Mouse (Mus musculus): Measurements from ENCODE around the gene Spsb1. TPM values are rescaled to one million over a fixed set of nuclear protein-coding genes. Genes with fewer than 3 reads are reported as not detected.

The Spsb1 gene
- polyA plus RNA-seq, 1 experiment from 2014 or later, result 0.97 TPM

- no peak for ATAC-seq (ENCODE audit: low read depth)
- no peak overlapping the region for H3K4me3 ChIP-seq (replicated peaks)
- WGBS (ENCODE audit: insufficient replicate concordance), result 62% methylated on average over 7 of the region's 7 CpGs
Observed at GRCm38 (mm10) chr4:149908923-149909322, 45.9 kb downstream of the Spsb1 start.

GRCm38 (mm10) chr4:149907656-149908055 lies 47.2 kb downstream of the Spsb1 start:
- 0 out of 2 replicates have a peak, but pooled peaks cover 2% of the 10 kb centered on the region for H3K27me3 ChIP-seq
- no peaks in the 10 kb centered on the region for H3K4me1 ChIP-seq (replicated peaks)
- no peak overlapping the region for H3K4me3 ChIP-seq (replicated peaks)
- no peak for ATAC-seq (ENCODE audit: low read depth)
- H3K9me3 ChIP-seq (replicated peaks), result no peaks in the 10 kb centered on the region
- 54% methylated on average over 7 of the region's 7 CpGs for WGBS (ENCODE audit: insufficient replicate concordance)
- H3K27ac ChIP-seq, result no peak overlapping the region
- DNase-seq, result no peak
- H3K36me3 ChIP-seq, result no peaks in the 10 kb centered on the region
- no peak overlapping the region for H3K4me2 ChIP-seq
- no peak overlapping the region for H3K9ac ChIP-seq

More at GRCm38 (mm10) chr4:149908923-149909322, 45.9 kb downstream of the Spsb1 start:
- no peak for DNase-seq
- Histone ChIP-seq H3K9me3 (replicated peaks) (no peaks in the 10 kb centered on the region), H3K4me2 (no peak overlapping the region), H3K27me3 (no peaks in the 10 kb centered on the region), H3K27ac (no peak overlapping the region), H3K9ac (no peak overlapping the region), H3K36me3 (no peaks in the 10 kb centered on the region), H3K4me1 (replicated peaks) (no peaks in the 10 kb centered on the region)

GRCm38 (mm10) chr4:149906921-149907320 lies 47.9 kb downstream of the Spsb1 start:
- no peaks in the 10 kb centered on the region for H3K4me1 ChIP-seq (replicated peaks)
- ATAC-seq (ENCODE audit: low read depth) (no peak), DNase-seq (no peak)
- no peaks in the 10 kb centered on the region for H3K9me3 ChIP-seq (replicated peaks)
- 65% methylated on average over 13 of the region's 13 CpGs for WGBS (ENCODE audit: insufficient replicate concordance)
- no peak overlapping the region for H3K27ac ChIP-seq
- H3K27me3 ChIP-seq, result 0 out of 2 replicates have a peak, but pooled peaks cover 2% of the 10 kb centered on the region
- no peak overlapping the region for H3K4me3 ChIP-seq (replicated peaks)
- H3K36me3 ChIP-seq, result no peaks in the 10 kb centered on the region
- H3K9ac ChIP-seq, result no peak overlapping the region
- H3K4me2 ChIP-seq, result no peak overlapping the region

GRCm38 (mm10) chr4:149905302-149905974 lies 49.4 kb downstream of the Spsb1 start:
- 65% methylated on average over 10 of the region's 10 CpGs for WGBS (ENCODE audit: insufficient replicate concordance)
- Histone ChIP-seq H3K36me3 (no peaks in the 10 kb centered on the region), H3K9ac (no peak overlapping the region), H3K27ac (no peak overlapping the region), H3K4me2 (no peak overlapping the region), H3K9me3 (replicated peaks) (no peaks in the 10 kb centered on the region), H3K27me3 (0 out of 2 replicates have a peak, but pooled peaks cover 2% of the 10 kb centered on the region), H3K4me3 (replicated peaks) (no peak overlapping the region), H3K4me1 (replicated peaks) (no peaks in the 10 kb centered on the region)
- ATAC-seq (ENCODE audit: low read depth) (no peak), DNase-seq (no peak)

- no peaks in the 10 kb centered on the region for H3K9me3 ChIP-seq (replicated peaks)
- H3K36me3 ChIP-seq, result no peaks in the 10 kb centered on the region
- 0 out of 2 replicates have a peak, but pooled peaks cover 2% of the 10 kb centered on the region for H3K27me3 ChIP-seq
- ATAC-seq (ENCODE audit: low read depth) (no peak), DNase-seq (no peak)
- no peak overlapping the region for H3K27ac ChIP-seq
- H3K4me3 ChIP-seq (replicated peaks), result no peak overlapping the region
- H3K9ac ChIP-seq, result no peak overlapping the region
- 53% methylated on average over 5 of the region's 5 CpGs for WGBS (ENCODE audit: insufficient replicate concordance)
- no peak overlapping the region for H3K4me2 ChIP-seq
- H3K4me1 ChIP-seq (replicated peaks), result no peaks in the 10 kb centered on the region
Observed at GRCm38 (mm10) chr4:149903026-149903425, 51.8 kb downstream of the Spsb1 start.

- no peaks in the 10 kb centered on the region for H3K4me1 ChIP-seq (replicated peaks)
- no peak overlapping the region for H3K4me2 ChIP-seq
- no peaks in the 10 kb centered on the region for H3K36me3 ChIP-seq
- no peak overlapping the region for H3K27ac ChIP-seq
- H3K4me3 ChIP-seq (replicated peaks), result no peak overlapping the region
- H3K27me3 ChIP-seq, result 0 out of 2 replicates have a peak, but pooled peaks cover 2% of the 10 kb centered on the region
- no peak overlapping the region for H3K9ac ChIP-seq
- H3K9me3 ChIP-seq (replicated peaks), result no peaks in the 10 kb centered on the region
- 29% methylated on average over 3 of the region's 3 CpGs for WGBS (ENCODE audit: insufficient replicate concordance)
- ATAC-seq (ENCODE audit: low read depth) (no peak), DNase-seq (no peak)
Observed at GRCm38 (mm10) chr4:149901349-149901782, 53.5 kb downstream of the Spsb1 start.

- Histone ChIP-seq H3K4me2 (no peak overlapping the region), H3K4me1 (replicated peaks) (no peaks in the 10 kb centered on the region), H3K27ac (no peak overlapping the region), H3K9ac (no peak overlapping the region), H3K4me3 (replicated peaks) (no peak overlapping the region), H3K36me3 (no peaks in the 10 kb centered on the region), H3K27me3 (0 out of 2 replicates have a peak, but pooled peaks cover 2% of the 10 kb centered on the region), H3K9me3 (replicated peaks) (no peaks in the 10 kb centered on the region)
- WGBS (ENCODE audit: insufficient replicate concordance), result 72% methylated on average over 13 of the region's 13 CpGs
- no peak for ATAC-seq (ENCODE audit: low read depth)
- DNase-seq, result no peak
Observed at GRCm38 (mm10) chr4:149897661-149898260, 57.1 kb downstream of the Spsb1 start.

- DNase-seq (no peak), ATAC-seq (ENCODE audit: low read depth) (no peak)
- H3K4me3 ChIP-seq (replicated peaks), result no peak overlapping the region
- H3K9me3 ChIP-seq (replicated peaks), result no peaks in the 10 kb centered on the region
- WGBS (ENCODE audit: insufficient replicate concordance), result 63% methylated on average over 12 of the region's 12 CpGs
- H3K4me1 ChIP-seq (replicated peaks), result no peaks in the 10 kb centered on the region
- no peak overlapping the region for H3K9ac ChIP-seq
- no peak overlapping the region for H3K4me2 ChIP-seq
- H3K27me3 ChIP-seq, result no peaks in the 10 kb centered on the region
- no peaks in the 10 kb centered on the region for H3K36me3 ChIP-seq
- H3K27ac ChIP-seq, result no peak overlapping the region
Observed at GRCm38 (mm10) chr4:149896024-149896538, 58.8 kb downstream of the Spsb1 start.

GRCm38 (mm10) chr4:149895226-149895625 lies 59.6 kb downstream of the Spsb1 start:
- Histone ChIP-seq H3K27me3 (0 out of 2 replicates have a peak, but pooled peaks cover 4% of the 10 kb centered on the region), H3K4me3 (replicated peaks) (no peak overlapping the region), H3K36me3 (no peaks in the 10 kb centered on the region), H3K27ac (no peak overlapping the region), H3K4me2 (no peak overlapping the region), H3K9me3 (replicated peaks) (no peaks in the 10 kb centered on the region), H3K9ac (no peak overlapping the region), H3K4me1 (replicated peaks) (no peaks in the 10 kb centered on the region)
- DNase-seq (no peak), ATAC-seq (ENCODE audit: low read depth) (no peak)
- WGBS (ENCODE audit: insufficient replicate concordance), result 34% methylated on average over 7 of the region's 7 CpGs

GRCm38 (mm10) chr4:149894300-149894699 lies 60.5 kb downstream of the Spsb1 start:
- Histone ChIP-seq H3K9me3 (replicated peaks) (no peaks in the 10 kb centered on the region), H3K27ac (no peak overlapping the region)
- 80% methylated on average over 7 of the region's 7 CpGs for WGBS (ENCODE audit: insufficient replicate concordance)

GRCm38 (mm10) chr4:149893611-149894151 lies 61.2 kb downstream of the Spsb1 start:
- Histone ChIP-seq H3K9me3 (replicated peaks) (no peaks in the 10 kb centered on the region), H3K4me1 (replicated peaks) (no peaks in the 10 kb centered on the region), H3K27ac (no peak overlapping the region), H3K36me3 (no peaks in the 10 kb centered on the region), H3K9ac (no peak overlapping the region), H3K4me3 (replicated peaks) (no peak overlapping the region), H3K27me3 (0 out of 2 replicates have a peak, but pooled peaks cover 17% of the 10 kb centered on the region), H3K4me2 (no peak overlapping the region)
- DNase-seq, result no peak
- 58% methylated on average over 11 of the region's 11 CpGs for WGBS (ENCODE audit: insufficient replicate concordance)
- no peak for ATAC-seq (ENCODE audit: low read depth)

More at GRCm38 (mm10) chr4:149894300-149894699, 60.5 kb downstream of the Spsb1 start:
- ATAC-seq (ENCODE audit: low read depth) (no peak), DNase-seq (no peak)
- Histone ChIP-seq H3K27me3 (0 out of 2 replicates have a peak, but pooled peaks cover 12% of the 10 kb centered on the region), H3K36me3 (no peaks in the 10 kb centered on the region), H3K4me1 (replicated peaks) (no peaks in the 10 kb centered on the region), H3K4me2 (no peak overlapping the region), H3K4me3 (replicated peaks) (no peak overlapping the region), H3K9ac (no peak overlapping the region)

All from liver, embryonic 13.5 days (tissue).